Mouse (Mus musculus) liver, postnatal 0 days (tissue): ENCODE measurements around the gene Cryl1.

Experiments used
- CTCF ChIP-seq: sonication (generic); IDR thresholded peaks from 2 replicates; pipeline ENCODE4 v1.5.1; 2016; ENCODE audit warnings: antibody characterized with exemption, low read depth
- EP300 ChIP-seq: IDR thresholded peaks from 2 replicates; pipeline ENCODE4 v1.6.1; 2016; ENCODE audit warnings: antibody characterized with exemption, low read depth, mild to moderate bottlenecking

- TF ChIP-seq EP300 (no peak), CTCF (no peak)
These were observed 4.5 kb upstream of the Cryl1 start for GRCm38 (mm10) chr14:57402815-57403214.
